Mouse (Mus musculus) erythroid progenitor cell, adult 5-6 weeks (primary cell): ENCODE measurements around the gene Spns3. TPM values are rescaled to one million over a fixed set of nuclear protein-coding genes. Genes with fewer than 3 reads are reported as not detected.

ENCODE experiments used
- ATAC-seq: replicated peaks from 2 replicates; pipeline ENCODE4 v1.8.0; 2016; ENCODE audit warnings: moderate number of reproducible peaks, mild to moderate bottlenecking, moderate TSS enrichment, inconsistent platforms; ENCODE audit not compliant: poor library complexity, low FRiP score, severe bottlenecking
- total RNA-seq, 2 experiments: library from RNA; stranded (forward) in 1 of 2; stranded (reverse) in 1 of 2; fragments of 150-400 nt in 1 of 2; fragments of 186-747, 209-891 nt in 1 of 2; gene quantifications; 2 replicates each; pipeline versions ENCODE4 v1.2.3 to v1.2.4; 2015 to 2017; ENCODE audit warnings: low replicate concordance in 2 of 2

The Spns3 gene
- total RNA-seq, 2 experiments from 2014 or later = 0.76 to 6.7 TPM

DNA sequence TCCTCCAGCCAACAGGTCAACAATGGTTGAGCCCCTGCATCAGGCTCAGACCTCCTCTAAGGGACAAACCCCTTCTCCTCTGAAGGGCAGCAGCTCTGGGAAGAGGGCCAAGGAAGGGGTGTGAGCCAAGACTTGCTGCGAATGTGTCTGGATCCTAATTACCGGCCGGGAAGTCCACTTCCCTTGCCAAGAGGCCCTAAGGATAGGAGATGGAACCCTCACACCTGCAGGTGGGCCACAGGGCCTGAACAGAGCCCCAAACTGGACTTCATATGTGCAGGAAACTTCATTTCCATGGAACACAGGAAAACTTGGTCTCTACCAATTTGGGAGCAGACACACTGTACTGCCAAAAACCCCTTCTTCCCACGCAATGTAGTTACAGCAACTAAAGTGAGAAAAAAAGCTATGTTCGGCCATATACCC, 27.7 kb downstream of the Spns3 start:
- ATAC-seq = no peak

DNA sequence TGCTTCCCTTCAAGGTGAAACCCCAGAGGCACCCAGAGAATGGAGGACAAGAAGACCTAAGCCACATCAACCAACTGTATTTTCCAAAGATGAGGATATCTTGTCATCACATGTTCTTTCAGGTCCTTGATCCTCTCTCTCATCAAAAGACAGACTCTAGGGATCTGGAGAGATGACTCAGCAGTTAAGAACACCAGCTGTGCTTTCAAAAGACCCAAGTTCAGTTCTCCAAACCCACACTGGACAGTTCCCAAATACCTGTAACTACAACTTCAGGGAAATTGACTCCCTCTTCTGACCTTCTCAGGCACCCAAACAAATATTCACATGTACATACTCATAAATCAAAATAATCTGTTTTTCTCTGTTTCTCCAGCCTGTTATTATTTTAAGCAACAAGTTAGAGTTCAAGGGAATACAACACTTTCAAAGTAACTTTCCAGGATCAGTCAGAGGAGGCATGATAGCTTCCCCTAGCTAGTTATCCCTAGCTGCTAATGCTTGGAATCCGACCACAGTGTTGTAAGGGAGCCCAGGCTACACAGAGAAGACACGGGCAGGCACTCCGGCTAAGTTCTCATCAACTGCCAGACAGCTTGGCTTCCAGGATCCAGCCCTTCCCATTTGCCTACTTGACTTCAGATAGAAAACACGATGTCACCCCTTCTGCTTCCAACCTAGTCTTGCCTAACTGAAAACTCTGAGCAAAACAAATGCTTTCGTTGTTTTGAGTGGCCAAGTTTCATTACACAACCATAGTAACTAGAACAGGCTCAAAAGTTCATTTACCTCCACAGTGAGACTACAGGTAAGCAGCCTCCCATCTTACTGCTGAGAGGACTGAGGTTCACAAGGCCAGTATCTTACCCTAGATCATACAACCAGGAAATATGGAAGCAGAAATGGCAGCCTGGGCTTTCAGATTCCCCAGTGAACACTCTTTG, 28.4 kb downstream of the Spns3 start:
- ATAC-seq = no peak

DNA sequence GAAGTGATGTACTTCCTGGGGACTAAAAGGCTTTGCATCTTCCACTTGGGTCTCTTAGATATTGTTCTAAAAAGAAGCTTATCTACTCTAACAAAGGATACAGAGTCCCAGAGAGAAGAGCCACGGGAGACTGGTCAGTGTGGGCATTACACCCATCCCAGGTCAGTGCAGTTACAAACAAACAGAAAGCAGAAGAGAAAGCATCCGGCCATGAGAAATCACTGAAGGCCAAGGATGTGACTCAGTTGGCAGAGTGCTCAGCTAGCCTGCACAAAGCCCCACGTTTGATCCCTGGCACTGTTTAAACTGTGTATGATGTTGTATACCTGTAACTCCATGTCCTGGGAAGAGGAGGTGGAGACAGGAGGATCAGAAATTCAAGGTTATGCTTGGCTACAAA, 30.4 kb downstream of the Spns3 start:
- ATAC-seq = no peak

- ATAC-seq = no peak
These were observed 31.1 kb downstream of the Spns3 start for GRCm38 (mm10) chr11:72519189-72519588.

GRCm38 (mm10) chr11:72518449-72518848, 31.9 kb downstream of the Spns3 start:
- ATAC-seq = no peak

- ATAC-seq = no peak
These were observed 35.3 kb downstream of the Spns3 start for GRCm38 (mm10) chr11:72514967-72515366.

GRCm38 (mm10) chr11:72508651-72509050, 41.7 kb downstream of the Spns3 start:
- ATAC-seq = no peak

DNA sequence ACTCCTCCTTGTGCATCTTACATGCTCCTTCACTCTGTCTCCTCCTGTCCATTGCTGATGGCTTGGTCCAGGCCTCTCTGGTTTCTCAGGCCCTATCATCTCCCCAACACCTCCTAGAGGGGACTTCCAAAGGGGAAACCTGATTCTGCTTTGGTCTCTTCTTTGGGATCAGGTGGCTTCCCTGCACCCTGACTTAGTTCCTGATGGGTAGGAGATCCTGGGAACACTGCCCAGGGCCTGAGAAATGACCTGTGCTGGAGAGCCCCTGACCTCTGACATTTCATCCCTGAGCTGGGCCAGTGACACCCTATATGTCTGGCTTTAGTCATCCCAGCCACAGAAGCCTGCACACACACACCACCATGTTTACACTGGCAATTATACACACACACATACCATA, 42.7 kb downstream of the Spns3 start:
- no peak for ATAC-seq

GRCm38 (mm10) chr11:72504016-72504797, 46.1 kb downstream of the Spns3 start:
- no peak for ATAC-seq

DNA sequence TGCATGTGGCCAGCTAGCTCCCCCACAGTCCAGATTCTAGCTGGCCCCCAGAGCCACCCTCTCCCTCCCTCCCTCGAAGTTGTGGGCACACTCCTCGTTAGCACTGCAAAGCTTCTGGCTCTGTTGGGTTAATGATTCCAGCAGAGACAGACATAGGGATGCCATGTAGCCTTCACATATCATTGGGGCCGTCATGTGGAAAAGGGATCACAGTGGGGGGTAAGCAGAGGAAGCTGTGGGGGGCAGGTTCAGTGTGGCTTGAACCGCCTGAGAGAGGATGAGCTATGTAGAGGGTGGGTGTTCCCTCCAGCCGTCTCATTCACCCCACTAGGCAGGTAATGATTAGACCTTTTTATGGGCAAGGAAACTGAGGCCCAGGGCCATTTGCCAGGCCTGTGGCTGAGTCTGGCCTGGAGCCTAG, 46.8 kb downstream of the Spns3 start:
- no peak for ATAC-seq

GRCm38 (mm10) chr11:72502236-72502635, 48.1 kb downstream of the Spns3 start:
- ATAC-seq = no peak

GRCm38 (mm10) chr11:72501426-72502002, 48.8 kb downstream of the Spns3 start:
- ATAC-seq = no peak

- no peak for ATAC-seq
These were observed 50.2 kb downstream of the Spns3 start for GRCm38 (mm10) chr11:72500139-72500538.

DNA sequence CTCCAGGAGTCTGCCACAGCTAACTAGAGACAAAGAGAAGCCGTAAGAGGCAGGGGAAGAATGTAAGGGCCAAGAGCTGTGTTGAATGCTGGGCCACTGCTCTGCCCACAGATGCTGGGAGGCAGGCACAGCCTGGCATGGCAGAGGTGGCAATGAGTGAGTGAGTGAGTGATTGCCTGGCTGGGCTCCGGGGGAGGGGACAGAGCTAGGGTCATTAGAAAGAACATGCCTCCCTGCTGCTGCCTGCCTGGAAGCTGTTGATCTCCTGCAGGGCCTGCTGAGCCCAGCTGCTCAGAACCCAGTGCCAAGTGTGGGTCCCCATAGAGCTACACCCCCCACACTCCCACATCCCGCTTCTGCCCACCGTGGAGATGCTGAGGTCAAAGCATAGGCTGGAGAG, 52.9 kb downstream of the Spns3 start:
- no peak for ATAC-seq

DNA sequence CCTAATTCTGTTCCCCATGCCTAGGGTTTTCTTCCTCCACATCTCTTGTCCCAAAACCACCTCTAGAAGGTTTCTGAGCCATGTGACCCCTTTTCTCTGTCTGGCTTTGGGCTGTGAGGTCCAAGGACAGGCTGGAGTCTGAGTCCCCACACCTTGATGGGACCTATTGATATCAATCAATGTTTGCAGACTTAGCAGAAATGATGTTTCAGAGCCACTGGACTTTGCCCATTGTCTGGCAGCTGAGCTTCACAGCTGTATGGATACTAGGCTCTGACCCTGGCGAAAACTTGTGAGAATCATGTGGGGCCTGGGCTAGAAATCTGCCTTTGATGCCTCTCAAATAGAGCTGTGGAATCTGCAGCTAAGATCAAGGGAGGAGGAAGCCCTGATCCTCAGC, 53.5 kb downstream of the Spns3 start:
- ATAC-seq = no peak

GRCm38 (mm10) chr11:72496066-72496465, 54.2 kb downstream of the Spns3 start:
- no peak for ATAC-seq

DNA sequence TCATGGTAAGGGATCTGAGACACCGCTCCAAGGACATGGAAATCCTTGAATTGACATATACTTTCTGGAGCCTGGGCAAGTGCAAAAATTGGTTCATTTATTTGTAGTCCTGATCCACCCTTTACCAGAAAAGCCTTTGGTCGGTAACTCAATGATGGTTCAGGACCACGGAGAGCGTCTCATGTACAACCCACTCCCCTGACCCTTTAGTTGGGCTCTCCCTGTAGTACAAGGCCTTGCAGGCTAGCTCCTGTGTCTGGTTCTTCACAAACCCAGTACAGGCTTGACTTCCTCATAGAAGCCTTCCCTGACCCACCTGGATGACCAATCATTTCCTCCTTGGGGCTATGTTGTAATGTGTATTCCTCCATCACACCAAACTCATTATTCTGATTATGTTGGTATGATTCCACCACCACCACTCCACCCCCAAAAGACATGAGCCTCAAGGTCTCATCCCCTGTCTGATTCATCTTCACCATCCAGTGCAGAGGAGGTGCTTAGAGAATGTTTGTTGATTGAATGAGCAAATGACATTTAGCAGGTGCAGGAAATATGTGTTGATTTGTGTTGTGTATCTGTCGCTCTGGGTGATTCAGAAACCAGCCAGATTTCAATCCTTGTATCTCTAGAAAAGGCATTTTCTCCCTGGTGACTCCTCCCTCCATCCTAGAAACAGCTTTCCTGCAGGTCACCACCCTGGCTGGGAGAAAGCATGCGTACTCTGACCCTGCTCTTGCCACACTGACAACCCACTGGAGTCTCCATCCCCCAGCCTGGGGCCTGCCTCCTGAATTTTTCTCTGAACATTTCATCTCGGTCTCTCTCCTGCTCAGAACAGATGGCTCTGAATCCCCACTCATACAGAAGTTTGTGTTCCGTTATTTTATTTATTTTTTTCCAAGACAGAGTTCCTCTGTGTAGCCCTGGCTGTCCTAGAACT, 56.0 kb downstream of the Spns3 start:
- ATAC-seq = no peak

DNA sequence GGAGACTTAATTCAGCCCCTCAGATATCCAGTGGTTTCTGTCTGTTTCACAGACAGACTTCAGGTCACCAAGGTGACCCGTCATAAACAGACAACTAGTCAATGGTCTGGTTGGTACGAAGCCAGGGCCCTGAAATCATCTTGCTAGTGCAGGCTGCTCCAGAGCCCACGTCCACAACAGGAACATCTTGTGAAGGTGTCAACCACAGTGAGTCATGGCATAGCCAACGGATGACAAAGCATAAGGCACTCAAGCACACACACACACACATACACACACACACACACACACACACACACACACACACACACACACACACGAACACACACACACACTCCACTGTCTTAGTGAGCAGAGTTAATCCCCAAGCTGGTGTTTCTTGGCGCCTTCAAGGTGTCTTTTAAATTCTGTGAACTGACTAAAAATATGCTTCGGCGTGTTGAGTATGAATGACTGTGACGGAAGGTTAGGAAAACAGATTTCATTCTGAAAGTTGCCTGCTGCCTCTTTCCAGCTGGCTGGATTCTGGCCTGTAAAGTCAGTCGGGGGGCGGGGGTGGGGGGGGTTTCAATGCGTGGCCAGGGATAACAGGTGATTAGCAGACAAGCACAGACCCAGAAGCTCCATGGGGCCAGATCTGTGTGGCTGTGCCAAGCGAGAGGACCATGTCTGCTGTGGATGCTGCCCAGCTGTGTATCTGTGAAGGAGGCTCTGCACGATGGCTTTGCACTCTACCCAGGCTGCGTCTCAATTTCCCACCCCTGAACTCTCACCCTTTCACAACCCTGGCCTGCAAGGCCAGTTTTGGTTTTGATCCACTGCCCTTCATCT, 59.0 kb downstream of the Spns3 start:
- ATAC-seq = no peak

DNA sequence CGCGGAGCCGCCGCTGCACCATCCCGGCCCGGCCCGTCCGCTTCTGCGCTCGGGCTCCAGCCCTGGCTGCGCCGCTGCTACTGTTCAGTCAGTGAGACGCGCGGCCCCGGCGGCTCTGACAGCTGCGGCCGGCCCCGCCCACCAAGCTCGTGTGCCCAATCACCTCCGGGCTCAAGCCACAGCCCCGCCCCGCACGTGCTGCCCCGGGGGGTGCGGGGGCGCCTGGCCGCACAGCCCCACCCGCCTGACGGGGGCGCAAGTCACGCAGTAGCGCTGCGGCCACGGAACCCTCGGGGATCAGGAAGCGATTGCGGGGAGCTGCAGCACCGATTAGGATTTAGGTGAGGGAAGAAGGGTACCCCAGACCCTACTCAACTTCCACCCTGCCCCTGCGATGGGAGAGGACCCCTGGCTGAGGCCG, 60.4 kb downstream of the Spns3 start, which contains the start of gene Spns2:
Gene Spns2 (minus strand): TSS at position 24 of the 421 bp plus-strand sequence.
- ATAC-seq = no peak
